Mouse (Mus musculus): ENCODE data around the gene Exosc2. TPM values are rescaled to one million over a fixed set of nuclear protein-coding genes. Genes with fewer than 3 reads are reported as not detected.
A peak's percentile ranks its signal among the peaks of the same experiment; 100 is the strongest.
"Not testable (repeated sequence)": the region's sequence is repeated elsewhere in the genome, so short reads cannot be mapped to it uniquely, and the experiment has no call there.

Gene Exosc2
- polyA plus RNA-seq, 1 experiment from 2014 or later = 70.1 TPM

- ATAC-seq (ENCODE audit: low FRiP score) (no peak), DNase-seq (ENCODE audit: low spot score, missing footprints) (no peak)
- H3K27me3 ChIP-seq (ENCODE audit: control insufficient read depth, insufficient read depth, low read length) = peaks cover 23% of the 10 kb centered on the region
- no peaks in the 10 kb centered on the region for H3K4me1 ChIP-seq (ENCODE audit: control insufficient read depth, insufficient read depth, low read length)
- H3K27ac ChIP-seq (ENCODE audit: low read depth, low read length) = no peak overlapping the region
- no peak overlapping the region for H3K4me2 ChIP-seq
- no peaks in the 10 kb centered on the region for H3K9me3 ChIP-seq (ENCODE audit: control insufficient read depth, low read length)
- H3K36me3 ChIP-seq (ENCODE audit: control insufficient read depth, insufficient read depth, low read length) = no peaks in the 10 kb centered on the region
- no peak overlapping the region for H3K4me3 ChIP-seq (ENCODE audit: low read depth, low read length)
- no peak overlapping the region for H3K9ac ChIP-seq (ENCODE audit: low read length)
- whole genome bisulfite sequencing = 75% methylated on average over 8 of the region's 8 CpGs
Measured at GRCm38 (mm10) chr2:31662939-31663803, 7.3 kb upstream of the Exosc2 start.

DNA sequence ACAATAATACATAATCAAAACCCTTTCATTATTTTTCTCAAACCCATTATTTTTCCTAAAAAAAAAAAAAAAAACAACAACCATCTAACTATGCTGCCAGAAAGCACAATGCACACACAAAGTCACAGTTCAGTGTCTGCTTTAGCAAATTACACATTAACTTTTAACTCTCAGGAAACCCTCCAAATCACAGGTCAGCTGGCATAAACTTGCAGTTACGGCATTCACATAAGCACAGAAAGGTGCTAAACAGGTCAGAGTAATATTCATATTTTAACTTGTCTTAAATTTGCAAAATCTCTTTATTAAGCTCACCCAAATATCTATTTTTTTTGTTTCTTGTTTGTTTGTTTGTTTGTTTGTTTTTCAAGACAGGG, 6.7 kb upstream of the Exosc2 start:
- WGBS = 90% methylated on average over 1 of the region's 1 CpGs
- DNase-seq (ENCODE audit: low spot score, missing footprints) = no peak
- Histone ChIP-seq H3K4me1 (ENCODE audit: control insufficient read depth, insufficient read depth, low read length) (no peaks in the 10 kb centered on the region), H3K9ac (ENCODE audit: low read length) (no peak overlapping the region), H3K9me3 (ENCODE audit: control insufficient read depth, low read length) (no peaks in the 10 kb centered on the region), H3K27me3 (ENCODE audit: control insufficient read depth, insufficient read depth, low read length) (peaks cover 21% of the 10 kb centered on the region), H3K36me3 (ENCODE audit: control insufficient read depth, insufficient read depth, low read length) (no peaks in the 10 kb centered on the region), H3K4me2 (no peak overlapping the region), H3K27ac (ENCODE audit: low read depth, low read length) (no peak overlapping the region), H3K4me3 (ENCODE audit: low read depth, low read length) (no peak overlapping the region)
- no peak for ATAC-seq (ENCODE audit: low FRiP score)

DNA sequence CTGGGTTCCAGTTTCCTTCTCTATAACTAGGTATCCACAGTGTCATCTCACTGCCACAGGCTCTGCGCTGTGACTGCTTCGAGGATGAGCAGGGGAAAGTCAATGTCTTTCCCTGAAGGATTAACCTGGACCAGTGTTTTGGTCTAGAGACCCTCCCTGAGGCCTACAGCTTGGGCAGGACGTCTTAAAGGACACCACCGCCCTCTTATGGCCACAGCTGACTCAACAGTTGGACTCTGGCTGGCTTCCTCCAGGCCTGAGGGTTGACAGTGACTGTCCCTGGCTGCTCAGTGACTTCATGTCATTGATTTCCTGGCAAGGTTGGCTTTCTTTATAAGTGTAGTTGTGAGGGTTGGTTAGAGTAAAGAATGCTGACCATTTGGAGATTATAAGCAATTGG, 3.2 kb upstream of the Exosc2 start:
- no peak overlapping the region for H3K4me2 ChIP-seq
- H3K27me3 ChIP-seq (ENCODE audit: control insufficient read depth, insufficient read depth, low read length) = peaks cover 11% of the 10 kb centered on the region; the same call in 1 of the 2 replicates
- peaks cover 8% of the 10 kb centered on the region for H3K4me1 ChIP-seq (ENCODE audit: control insufficient read depth, insufficient read depth, low read length)
- H3K9ac ChIP-seq (ENCODE audit: low read length) = no peak overlapping the region
- 19% methylated on average over 4 of the region's 4 CpGs for WGBS
- ATAC-seq (ENCODE audit: low FRiP score) (no peak), DNase-seq (ENCODE audit: low spot score, missing footprints) (peak; percentile 92)
- no peak overlapping the region for H3K27ac ChIP-seq (ENCODE audit: low read depth, low read length)
- H3K4me3 ChIP-seq (ENCODE audit: low read depth, low read length) = no peak overlapping the region
- H3K36me3 ChIP-seq (ENCODE audit: control insufficient read depth, insufficient read depth, low read length) = no peaks in the 10 kb centered on the region
- H3K9me3 ChIP-seq (ENCODE audit: control insufficient read depth, low read length) = no peaks in the 10 kb centered on the region

DNA sequence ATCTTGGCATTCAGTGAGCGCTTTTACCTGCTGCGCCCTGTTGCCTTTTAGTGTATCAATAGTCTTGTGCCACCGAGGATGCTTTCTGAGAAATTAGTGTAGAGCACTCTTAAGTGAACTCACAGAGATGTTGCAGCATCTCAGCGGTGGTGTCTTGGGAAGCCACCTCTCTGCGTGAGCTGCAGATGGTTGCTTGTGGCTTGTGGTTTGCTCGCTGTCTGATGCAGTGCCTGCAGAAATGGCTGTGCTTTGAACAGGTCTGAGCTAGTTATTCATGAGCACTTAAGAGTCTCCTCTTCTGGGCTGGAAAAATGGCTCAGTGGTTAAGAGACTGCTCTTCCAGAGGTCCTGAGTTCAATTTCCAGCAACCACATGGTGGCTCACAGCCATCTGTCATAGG, 8.1 kb downstream of the Exosc2 start:
- Histone ChIP-seq H3K4me1 (ENCODE audit: control insufficient read depth, insufficient read depth, low read length) (no peaks in the 10 kb centered on the region), H3K4me2 (no peak overlapping the region), H3K9me3 (ENCODE audit: control insufficient read depth, low read length) (no peaks in the 10 kb centered on the region), H3K4me3 (ENCODE audit: low read depth, low read length) (no peak overlapping the region), H3K36me3 (ENCODE audit: control insufficient read depth, insufficient read depth, low read length) (peaks cover 31% of the 10 kb centered on the region), H3K9ac (ENCODE audit: low read length) (no peak overlapping the region), H3K27ac (ENCODE audit: low read depth, low read length) (no peak overlapping the region), H3K27me3 (ENCODE audit: control insufficient read depth, insufficient read depth, low read length) (no peaks in the 10 kb centered on the region)
- DNase-seq (ENCODE audit: low spot score, missing footprints) = peak; percentile 17
- ATAC-seq (ENCODE audit: low FRiP score) = no peak
- 97% methylated on average over 6 of the region's 6 CpGs for WGBS

DNA sequence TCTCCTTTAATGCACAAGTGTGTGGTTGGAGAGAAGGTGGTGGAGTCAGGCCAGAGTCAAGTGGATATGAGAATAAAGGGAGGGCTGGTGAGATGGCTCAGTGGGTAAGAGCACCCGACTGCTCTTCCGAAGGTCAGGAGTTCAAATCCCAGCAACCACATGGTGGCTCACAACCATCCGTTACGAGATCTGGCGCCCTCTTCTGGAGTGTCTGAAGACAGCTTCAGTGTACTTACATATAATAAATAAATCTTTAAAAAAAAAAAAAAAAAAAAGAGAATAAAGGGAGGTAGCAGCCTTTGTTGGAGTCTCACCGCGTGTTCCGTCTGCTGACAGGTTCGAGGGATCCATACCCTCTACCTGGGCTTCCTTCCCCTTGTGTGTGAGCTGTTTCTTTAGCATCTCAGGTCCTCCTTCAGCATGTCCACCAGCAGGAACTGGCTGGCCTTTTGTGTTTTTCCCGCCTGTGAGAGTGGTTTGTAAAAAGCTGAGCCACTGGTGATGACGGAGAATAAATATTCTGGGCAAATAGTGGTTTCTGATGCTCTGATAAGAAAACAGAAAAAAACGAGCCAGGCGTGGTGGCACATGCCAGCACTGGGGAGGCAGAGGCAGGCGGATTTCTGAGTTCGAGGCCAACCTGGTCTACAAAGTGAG, 10.7 kb downstream of the Exosc2 start:
- not testable (repeated sequence) for H3K27me3 ChIP-seq (ENCODE audit: control insufficient read depth, insufficient read depth, low read length); H3K4me1 ChIP-seq (ENCODE audit: control insufficient read depth, insufficient read depth, low read length); H3K4me3 ChIP-seq (ENCODE audit: low read depth, low read length); H3K9ac ChIP-seq (ENCODE audit: low read length); H3K9me3 ChIP-seq (ENCODE audit: control insufficient read depth, low read length); H3K4me2 ChIP-seq; H3K27ac ChIP-seq (ENCODE audit: low read depth, low read length); ATAC-seq (ENCODE audit: low FRiP score)
- DNase-seq (ENCODE audit: low spot score, missing footprints) = peak; percentile 83
- peaks cover 21% of the 10 kb centered on the region for H3K36me3 ChIP-seq (ENCODE audit: control insufficient read depth, insufficient read depth, low read length)
- WGBS = 88% methylated on average over 15 of the region's 15 CpGs

DNA sequence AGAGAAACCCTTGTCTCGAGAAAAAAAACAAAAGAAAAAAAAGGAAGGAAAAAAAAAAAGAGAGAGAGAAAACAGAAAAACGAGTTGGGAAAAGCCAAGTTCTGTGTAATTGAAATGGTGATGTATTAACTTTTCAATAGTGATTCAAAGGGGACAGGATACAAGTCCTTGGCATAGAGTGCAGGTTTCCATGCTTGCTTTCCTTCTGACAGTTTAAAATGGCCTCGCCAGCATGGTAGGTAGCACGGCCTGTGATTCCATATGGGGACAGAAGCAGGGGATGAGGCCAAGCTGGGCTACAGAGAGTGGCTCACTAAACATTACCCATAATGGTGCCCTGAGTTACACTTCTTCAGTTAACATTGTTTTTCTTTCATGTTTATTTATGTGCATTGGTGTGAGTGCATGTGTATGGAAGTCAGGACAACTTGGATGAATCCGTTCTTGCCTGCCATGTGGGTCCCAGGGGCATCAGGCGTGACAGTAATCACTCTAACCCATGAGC, 11.3 kb downstream of the Exosc2 start:
- Histone ChIP-seq H3K4me3 (ENCODE audit: low read depth, low read length) (no peak overlapping the region), H3K4me1 (ENCODE audit: control insufficient read depth, insufficient read depth, low read length) (no peaks in the 10 kb centered on the region), H3K9me3 (ENCODE audit: control insufficient read depth, low read length) (no peaks in the 10 kb centered on the region), H3K36me3 (ENCODE audit: control insufficient read depth, insufficient read depth, low read length) (peaks cover 21% of the 10 kb centered on the region), H3K27ac (ENCODE audit: low read depth, low read length) (no peak overlapping the region), H3K27me3 (ENCODE audit: control insufficient read depth, insufficient read depth, low read length) (no peaks in the 10 kb centered on the region), H3K4me2 (no peak overlapping the region), H3K9ac (ENCODE audit: low read length) (no peak overlapping the region)
- DNase-seq (ENCODE audit: low spot score, missing footprints) (peak; percentile 78), ATAC-seq (ENCODE audit: low FRiP score) (no peak)
- 90% methylated on average over 6 of the region's 6 CpGs for WGBS

GRCm38 (mm10) chr2:31683666-31684065, 13.2 kb downstream of the Exosc2 start:
- Histone ChIP-seq H3K4me2 (no peak overlapping the region), H3K9ac (ENCODE audit: low read length) (no peak overlapping the region), H3K9me3 (ENCODE audit: control insufficient read depth, low read length) (no peaks in the 10 kb centered on the region), H3K4me3 (ENCODE audit: low read depth, low read length) (no peak overlapping the region), H3K27me3 (ENCODE audit: control insufficient read depth, insufficient read depth, low read length) (no peaks in the 10 kb centered on the region), H3K4me1 (ENCODE audit: control insufficient read depth, insufficient read depth, low read length) (no peaks in the 10 kb centered on the region), H3K27ac (ENCODE audit: low read depth, low read length) (no peak overlapping the region), H3K36me3 (ENCODE audit: control insufficient read depth, insufficient read depth, low read length) (peaks cover 14% of the 10 kb centered on the region)
- DNase-seq (ENCODE audit: low spot score, missing footprints) = peak; percentile 91
- no peak for ATAC-seq (ENCODE audit: low FRiP score)
- whole genome bisulfite sequencing = 33% methylated on average over 2 of the region's 2 CpGs

DNA sequence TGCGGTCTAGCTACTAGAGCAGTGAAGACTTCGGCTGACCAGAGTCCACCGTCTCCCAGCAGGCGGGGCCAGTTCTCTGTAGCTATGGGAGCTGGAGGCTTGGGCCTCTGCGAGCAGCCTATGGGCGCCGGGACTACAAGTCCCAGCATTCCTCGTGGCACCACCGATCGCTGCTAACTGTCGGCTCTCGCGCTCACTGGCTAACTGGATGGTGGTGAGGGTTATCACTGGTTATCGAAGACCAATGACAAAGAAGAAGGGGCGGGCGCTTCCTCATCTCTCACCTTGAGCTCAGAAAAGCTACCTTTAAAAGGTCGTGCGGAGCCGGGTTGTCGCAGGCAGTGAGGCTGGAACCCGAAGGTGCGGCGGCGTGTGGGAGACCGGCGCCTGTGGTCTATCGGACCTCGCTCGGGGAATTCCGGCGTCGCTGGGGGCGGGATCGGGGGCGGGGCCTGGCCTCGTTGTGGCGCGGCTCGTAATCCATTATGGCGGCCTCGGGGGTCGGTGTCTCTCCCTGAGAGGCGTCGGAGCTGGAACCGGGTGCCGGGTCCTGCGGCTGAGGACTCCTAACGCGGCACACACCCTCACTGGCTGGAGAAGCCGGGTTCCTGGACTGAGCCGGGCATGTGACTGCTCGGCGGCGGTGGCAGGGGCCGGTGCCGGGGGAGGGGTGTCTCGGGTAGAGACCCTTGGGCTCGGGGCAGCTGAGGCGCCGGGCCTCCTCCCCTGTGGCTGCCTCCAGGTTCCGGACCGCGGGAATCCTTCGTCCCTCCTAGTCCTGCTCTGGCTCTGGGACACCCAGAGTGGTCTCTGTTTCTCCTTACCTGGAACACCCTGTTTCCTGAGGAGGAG, 17.8 kb downstream of the Exosc2 start, which contains the start of gene Abl1:
Gene Abl1, plus strand, starts transcription at position 303 of the 852 bp plus-strand sequence.
- ATAC-seq (ENCODE audit: low FRiP score) = peak; percentile 98
- WGBS = under 1% methylated on average over 59 of the region's 64 CpGs
- H3K4me3 ChIP-seq (ENCODE audit: low read depth, low read length) = peak within 1 kb of the TSS; percentile 90
- H3K27ac ChIP-seq (ENCODE audit: low read depth, low read length) = peak within 1 kb of the TSS; percentile 84
- H3K27me3 ChIP-seq (ENCODE audit: control insufficient read depth, insufficient read depth, low read length) = no peaks in the 10 kb centered on the region
- no peaks in the 10 kb centered on the region for H3K9me3 ChIP-seq (ENCODE audit: control insufficient read depth, low read length)
- H3K4me1 ChIP-seq (ENCODE audit: control insufficient read depth, insufficient read depth, low read length) = peaks cover 17% of the 10 kb centered on the region
- peak; percentile 99 for DNase-seq (ENCODE audit: low spot score, missing footprints)
- H3K4me2 ChIP-seq = peak within 1 kb of the TSS; percentile 87
- H3K9ac ChIP-seq (ENCODE audit: low read length) = peak within 1 kb of the TSS; percentile 93
- H3K36me3 ChIP-seq (ENCODE audit: control insufficient read depth, insufficient read depth, low read length) = no peaks in the 10 kb centered on the region

Data from midbrain, embryonic 11.5 days (tissue).